Mouse (Mus musculus) urinary bladder, adult 2 months (tissue): ENCODE results near the gene Gng12. TPM values are rescaled to one million over a fixed set of nuclear protein-coding genes. Genes with fewer than 3 reads are reported as not detected.
"Not testable (repeated sequence)": the region's sequence is repeated elsewhere in the genome, so short reads cannot be mapped to it uniquely, and the experiment has no call there.

ENCODE experiments used
- DNase-seq: peaks from one replicate; pipeline ENCODE4 v3.0.0; 2022; ENCODE audit warnings: low spot score
- polyA plus RNA-seq: library from polyadenylated mRNA; depleted of rRNA; stranded (reverse); fragments of >200 nt; gene quantifications from 2 replicates; pipeline ENCODE4 v1.2.3, GENCODE M21; 2012; rRNA removed

The Gng12 gene
- polyA plus RNA-seq = 85.2 and 113 TPM in 2 replicates

DNA sequence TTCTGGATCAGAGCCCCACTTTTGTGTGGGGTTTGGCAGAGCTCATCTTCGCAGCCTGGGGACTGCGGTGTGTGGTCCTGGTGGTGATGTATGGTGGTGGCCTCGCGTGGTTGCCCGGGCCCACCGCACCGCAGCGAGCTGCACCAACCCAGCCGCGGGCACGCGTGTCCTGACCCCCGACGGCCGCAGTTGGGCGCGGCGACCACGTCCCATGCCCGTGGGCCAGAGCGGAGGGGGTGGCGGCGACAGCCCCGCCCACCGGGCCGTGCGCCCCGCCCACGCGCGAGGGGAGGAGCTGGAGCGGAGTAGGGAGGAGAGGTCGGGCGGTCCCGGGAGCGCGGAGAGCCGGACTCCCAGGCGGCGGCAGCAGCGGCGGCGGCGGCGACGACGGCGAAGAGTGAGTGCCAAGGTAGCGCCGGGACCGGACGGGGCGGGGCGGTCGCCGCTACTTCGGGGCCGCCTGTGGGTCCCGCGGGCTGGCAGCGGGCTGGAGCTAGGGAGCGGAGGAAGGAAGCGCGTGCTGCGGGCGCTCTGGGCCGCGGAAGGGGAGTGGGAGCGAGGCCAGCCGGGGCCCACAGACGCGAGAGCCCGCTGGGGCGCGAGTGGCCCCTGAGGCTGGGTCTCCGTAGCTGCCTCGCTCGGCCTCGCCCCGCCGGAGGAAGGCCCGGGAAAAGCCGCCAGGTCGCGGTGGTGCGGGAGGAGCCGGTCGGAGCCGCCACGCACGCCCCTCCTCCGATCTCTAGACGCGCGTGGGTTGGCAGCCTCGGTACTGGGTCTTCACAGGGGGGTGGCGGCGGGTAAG lies at the start of gene Gng12:
Gng12 (plus strand) TSS at position 279 of the 802 bp plus-strand sequence.
- DNase-seq = peak; percentile 90

DNA sequence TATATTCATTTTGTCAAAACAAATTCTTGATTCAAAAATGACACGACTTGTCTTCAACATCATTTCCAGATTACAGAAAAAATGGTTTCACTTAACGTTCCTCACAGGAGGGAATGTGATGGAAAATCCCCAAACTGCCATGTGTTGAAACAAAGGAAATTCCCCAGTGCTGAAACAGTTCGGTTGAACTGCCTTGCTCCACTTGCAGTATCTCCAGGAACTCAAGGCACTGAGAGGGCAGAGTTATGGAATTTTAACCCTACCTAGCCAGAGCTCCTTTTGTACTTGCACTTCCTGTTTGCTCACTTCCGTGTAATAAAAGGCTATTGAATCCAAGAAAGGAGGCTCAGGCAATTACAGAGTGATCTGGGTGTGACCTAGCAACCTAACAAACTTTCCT lies 47.3 kb upstream of the Gng12 start:
- no peak for DNase-seq

DNA sequence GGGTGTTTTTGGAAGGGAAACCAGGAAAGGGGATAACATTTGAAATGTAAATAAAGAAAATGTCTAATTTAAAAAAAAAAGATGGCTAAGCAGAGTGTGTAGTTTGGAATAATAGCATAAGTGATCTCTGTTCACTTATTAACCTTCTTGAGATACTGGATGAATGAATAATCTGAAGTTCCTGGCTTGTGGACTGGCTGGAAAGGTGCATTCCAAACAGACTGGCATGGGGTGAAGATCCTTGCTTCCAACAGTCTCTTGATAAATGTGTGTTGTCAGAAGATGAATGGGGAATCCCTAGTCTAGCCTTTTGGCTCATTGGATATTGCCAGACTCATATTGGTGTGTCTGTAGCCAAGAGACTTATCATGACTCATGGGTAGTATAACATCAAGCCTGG lies 40.0 kb upstream of the Gng12 start:
- no peak for DNase-seq

DNA sequence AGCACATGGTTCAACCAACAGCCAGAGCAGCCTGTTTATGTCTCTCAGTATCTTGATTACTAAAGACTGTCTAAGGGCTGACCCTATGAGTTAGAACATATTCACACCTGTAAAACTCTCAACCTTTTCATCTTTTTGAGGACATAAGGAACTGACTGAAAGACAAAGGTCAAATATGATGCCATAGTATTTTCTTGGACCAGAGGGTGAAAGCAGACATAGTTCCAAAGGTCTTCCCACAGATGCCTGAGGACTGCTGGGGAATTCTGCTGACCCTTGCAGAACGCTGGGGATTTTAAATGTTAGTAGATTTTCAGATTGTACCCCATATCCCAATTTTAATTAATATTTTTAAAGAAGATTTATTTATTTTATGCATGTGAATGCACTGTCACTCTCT lies 37.8 kb upstream of the Gng12 start:
- DNase-seq = no peak

DNA sequence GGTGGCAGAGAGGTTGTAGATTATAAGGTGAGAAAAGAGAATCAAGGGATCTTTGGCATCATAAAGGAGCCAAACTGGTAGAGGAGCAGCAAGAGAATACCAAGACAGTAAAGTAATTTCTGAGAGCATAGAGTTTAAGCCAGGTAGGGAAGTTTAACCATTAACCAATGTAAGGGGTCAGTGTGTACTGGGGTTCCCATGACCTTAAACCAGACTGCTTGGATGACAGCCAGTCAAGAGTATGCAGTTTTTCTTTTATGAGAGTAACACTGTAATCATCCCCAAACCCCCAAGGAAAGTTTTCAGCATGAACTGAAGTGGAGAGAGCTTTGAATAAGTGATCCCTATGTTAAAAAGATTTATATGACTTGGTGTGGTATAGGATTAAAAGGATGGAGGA lies 36.8 kb upstream of the Gng12 start:
- DNase-seq = no peak

DNA sequence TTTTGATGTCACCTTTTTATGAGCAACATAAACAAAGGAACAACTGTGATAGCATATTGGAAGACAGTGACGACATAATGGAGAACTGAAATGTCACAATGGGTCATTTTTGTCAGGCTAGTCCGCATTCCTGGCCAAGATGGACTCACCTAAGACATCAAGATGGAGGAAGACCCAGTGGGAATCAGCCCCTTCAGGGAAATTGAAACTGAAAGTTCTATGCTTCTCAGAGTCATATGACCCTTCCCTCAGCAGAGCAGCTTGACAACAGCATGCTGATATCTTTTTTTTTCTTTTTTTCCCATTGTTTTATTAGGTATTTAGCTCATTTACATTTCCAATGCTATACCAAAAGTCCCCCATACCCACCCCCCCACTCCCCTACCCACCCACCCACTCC lies 31.7 kb upstream of the Gng12 start:
- DNase-seq = no peak

DNA sequence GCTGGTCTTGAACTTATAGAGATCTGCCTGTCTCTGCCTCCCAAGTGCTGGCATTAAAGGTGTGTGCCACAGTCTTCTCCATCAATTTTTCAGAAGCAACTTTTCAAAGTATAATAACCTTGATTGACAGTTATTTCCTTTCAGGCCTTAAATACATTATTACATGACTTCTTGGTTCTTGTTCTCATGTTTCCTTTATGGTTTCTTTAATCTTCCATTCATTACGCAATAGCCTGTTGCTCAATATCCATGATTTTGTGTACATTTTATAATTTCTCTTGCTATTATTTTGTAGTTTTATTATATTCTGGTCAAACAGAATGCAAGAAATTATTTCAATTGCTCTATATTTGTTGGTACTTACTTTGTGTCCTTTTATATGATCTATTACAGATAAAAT lies 29.9 kb upstream of the Gng12 start:
- DNase-seq = no peak

DNA sequence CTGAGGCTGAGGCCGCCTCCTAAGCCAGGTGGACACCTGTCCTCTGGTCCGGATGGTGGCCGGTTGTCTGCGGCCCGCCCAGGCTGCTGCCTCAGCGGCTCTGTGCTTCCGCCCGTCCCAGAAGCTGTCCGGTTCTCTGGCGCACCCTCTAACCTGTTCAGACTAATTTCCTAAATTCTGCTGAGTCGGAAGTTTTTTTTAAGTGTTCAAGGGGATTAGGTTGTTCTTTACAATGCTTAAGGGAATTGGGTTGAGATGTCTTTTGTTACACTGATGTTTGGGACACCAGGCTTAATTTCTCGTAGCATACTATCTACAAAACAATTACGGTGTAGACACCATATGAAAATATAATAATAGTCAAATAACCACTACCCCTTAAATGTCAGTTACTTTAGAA lies 19.1 kb upstream of the Gng12 start:
- not testable (repeated sequence) for DNase-seq

DNA sequence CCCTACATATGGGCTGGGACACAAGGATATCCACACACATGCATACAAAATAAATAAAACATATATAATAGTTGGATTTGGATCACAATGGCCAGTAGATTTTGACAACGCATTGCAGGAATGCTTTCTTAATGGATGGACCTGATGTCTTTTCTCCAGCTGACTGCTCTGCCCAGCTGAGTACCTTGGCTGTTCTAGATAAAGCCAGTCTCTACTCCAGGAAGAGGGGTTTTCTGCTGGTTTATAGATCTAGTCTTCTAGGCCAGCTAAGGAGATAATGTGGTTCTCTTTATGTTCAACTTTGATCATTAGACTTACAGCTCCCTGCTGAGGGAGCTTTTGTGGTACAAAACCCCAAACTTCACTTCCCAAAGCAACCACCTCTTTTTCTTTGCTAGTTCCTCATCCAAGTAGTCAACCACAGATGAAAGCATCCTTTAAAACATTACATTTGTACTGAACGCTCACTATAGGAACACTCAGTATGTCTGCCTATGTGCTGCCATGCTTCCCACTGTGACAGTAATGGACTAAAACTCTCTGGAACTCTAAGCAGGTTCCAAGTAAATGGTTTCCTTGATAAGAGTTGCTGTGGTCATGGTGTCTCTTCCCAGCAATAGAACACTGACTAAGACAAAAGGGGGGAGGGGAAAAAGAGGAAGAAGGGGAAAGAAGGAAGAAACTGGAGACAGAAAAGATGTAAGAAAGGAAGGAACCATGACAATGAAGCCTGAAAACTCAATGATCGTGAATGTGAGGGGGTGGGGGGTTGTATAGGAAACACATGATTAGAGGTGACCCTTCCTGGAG lies 5.6 kb upstream of the Gng12 start:
- DNase-seq = no peak

DNA sequence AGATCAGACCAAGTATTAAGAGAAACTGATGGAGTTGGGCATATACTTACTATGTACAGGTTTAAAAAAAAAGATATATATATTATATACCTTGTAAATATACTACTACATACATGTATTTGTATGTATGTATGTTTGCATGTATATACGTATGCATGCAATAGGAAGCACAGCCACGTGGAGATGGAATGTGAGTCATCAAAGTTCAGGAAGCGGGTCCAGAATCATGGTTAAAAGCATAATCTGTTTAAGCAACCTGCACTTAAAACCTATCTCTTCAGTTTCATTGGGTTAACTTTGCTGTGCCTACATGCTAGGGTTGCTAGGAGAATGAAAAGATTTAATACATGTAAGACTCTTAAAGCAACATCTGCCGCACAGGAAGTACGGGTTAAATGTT lies 2.2 kb upstream of the Gng12 start:
- no peak for DNase-seq

DNA sequence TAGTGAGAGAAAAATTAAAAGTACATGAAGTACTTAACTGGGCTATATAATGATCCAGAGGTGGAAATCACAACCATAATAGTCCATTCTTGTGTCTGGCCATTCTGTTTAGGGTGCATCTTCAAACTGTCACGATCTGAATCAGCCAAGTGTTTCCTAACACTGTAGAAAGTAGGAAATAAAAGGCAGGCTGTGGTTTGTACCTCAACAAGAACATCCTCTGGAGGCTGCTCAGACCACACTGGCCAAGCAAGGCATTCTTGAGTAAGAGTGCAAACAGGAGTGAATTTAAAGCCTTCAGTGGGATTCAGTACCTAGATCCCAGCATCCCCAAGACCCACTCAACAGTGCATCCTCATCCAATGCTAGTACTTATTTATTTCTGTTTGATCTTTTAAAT lies 1.2 kb upstream of the Gng12 start:
- no peak for DNase-seq

DNA sequence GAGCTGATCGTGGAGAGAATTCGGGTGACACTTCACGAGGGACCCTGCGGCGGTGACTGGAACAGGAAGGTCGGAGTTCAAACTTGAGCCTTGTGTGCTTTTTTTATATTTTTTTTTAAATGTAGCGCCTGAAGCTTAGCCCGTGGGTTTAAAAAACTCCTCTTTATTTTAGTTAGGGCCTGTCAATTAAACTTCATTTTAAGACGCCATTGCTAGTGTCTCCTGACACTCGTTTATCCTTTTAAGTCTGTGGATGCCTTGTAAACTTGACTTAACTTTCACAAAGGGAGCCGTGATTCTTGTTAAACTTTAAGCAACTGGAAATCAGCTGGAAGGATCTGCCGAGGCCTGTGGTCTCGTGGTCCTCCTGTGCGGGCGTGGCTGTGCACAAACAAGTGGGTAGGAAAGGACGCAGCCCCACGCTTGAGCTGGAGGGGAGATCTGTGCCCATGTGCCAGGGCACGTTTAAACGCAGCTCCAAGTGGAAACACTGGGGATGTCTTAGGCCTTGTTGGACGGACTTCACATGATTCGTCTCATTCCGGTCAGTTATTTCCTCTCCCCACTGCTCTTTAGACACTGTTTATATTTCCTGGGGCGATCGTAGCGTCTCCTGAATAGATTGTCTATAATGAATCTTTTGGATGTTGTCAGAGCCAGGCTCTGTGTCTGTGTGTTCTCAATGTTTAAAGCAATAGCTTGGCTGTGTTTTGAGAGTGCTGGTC lies 886 bp downstream of the Gng12 start:
- no peak for DNase-seq

DNA sequence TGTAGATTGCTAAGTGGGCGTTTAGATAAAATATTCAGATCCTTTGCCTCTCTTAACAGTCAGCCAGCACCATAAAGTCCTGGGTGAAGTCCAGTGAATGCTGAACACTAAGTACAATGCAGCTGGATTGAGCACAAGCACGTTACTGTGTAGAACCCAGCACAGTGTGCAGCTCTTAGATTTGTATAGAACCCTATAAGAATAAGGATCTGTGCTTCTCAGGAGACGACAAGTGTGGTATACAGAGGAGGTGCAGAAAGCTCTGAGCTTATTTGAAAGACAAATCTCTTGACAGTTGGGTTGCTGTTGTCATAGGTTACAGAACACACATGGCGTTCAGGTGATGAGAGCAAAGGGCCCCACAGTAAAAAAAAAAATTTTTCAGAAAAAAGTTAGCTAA lies 1.8 kb downstream of the Gng12 start:
- DNase-seq = no peak

DNA sequence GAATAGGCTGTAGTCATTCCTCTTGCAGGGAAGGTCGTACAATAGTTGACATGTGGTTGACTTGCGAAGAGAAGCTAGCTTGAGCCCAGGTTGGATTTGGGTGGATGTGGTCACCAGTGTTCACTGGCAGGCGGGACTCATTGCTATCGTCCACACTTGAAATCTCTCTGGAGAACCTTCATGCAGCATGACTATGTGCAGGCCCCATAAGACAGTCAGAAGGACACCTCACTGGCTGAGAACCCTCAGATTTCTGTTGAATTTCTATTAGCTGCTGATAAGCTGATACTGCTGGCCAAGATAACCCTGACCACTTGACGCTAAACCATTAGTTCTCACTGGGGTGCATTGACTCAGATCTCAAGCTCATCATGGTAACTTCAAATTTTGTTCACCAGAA lies 5.7 kb downstream of the Gng12 start:
- no peak for DNase-seq

DNA sequence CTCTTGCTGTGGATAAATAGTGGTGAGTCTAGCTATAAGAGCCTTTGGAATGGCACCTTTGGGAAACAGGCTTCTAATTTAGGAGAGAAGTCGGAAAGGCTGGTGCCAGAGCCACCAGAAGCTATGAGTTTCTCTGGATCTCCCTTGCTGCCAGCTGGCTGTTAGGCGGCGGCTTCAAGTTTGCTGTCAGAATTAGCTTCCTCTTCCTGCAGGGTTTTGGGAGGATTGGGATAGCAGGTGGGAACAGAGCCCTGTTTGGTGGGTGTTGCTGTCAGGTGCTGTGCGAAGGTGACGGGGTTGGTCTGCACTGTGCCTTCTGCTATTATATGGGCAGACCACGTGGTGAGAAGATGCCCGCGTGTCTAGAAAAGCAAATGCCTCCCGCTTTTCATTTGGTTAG lies 7.0 kb downstream of the Gng12 start:
- DNase-seq = no peak

DNA sequence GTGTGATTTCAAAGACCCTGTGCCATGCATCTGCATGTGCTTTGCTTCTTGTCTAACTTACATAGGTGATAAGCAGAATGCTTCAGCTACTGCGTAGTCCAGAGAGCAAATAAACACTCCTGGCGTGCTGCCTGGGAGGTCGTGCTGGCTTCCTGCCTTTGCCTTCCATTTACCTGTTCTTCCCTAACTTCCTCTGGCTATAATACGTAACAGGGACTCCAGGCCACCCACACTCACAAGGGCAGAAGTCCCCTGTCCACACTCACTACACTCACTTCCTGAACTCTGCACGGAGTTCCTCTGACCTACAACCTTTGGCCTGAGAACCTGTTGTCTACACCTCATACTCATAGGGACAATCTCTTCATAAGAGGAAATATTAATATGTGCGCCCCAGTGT lies 7.5 kb downstream of the Gng12 start:
- no peak for DNase-seq

DNA sequence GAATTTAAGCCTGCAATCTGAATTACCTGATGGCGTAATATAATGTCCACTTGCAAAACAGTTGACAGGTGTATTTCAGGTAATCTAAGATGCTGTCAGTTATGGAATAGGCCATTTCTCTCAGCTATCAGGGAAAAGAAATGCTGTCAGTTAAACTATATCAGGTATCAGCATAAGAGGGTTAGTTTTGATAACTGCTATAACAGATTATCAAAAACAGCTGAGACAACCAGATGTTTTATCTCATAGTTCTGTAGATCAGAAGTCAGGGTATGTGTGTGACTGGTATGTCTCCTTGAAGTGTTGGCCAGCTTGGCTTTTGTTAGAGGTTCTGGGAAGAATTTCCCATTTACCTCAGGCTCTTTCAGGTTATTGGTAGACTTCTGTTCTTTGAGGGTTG lies 10.0 kb downstream of the Gng12 start:
- no peak for DNase-seq

DNA sequence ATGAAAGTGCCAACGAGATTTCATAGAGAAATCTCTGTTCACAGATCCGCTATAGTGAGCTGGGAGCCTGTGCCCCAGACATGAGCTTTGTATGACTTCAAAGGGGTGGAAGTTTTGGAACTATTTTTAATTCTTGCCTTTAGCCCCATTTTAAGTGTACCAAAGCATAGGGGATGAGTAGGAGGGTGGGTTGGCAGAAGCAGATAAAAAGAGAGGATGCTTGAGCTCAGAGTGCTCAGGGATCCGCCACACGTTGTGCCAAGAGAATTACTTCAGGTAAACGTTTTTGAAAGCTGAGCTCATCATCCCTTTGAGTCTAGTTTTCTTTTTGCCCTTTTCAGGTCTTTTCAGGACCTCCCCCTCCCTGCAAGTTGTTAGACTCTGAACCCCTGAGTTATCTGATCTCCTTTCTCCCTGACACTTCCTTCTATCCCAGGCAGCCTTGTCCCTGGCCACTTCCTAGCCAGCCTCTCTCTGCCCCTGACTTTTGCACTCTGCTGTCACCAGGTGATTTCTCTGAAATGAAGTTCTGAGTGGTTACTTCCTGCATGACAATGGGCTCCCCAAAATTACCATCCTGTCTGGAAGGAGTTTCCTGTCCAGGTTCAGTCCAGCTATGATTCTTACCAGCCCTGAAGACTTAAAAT lies 12.3 kb downstream of the Gng12 start:
- no peak for DNase-seq

DNA sequence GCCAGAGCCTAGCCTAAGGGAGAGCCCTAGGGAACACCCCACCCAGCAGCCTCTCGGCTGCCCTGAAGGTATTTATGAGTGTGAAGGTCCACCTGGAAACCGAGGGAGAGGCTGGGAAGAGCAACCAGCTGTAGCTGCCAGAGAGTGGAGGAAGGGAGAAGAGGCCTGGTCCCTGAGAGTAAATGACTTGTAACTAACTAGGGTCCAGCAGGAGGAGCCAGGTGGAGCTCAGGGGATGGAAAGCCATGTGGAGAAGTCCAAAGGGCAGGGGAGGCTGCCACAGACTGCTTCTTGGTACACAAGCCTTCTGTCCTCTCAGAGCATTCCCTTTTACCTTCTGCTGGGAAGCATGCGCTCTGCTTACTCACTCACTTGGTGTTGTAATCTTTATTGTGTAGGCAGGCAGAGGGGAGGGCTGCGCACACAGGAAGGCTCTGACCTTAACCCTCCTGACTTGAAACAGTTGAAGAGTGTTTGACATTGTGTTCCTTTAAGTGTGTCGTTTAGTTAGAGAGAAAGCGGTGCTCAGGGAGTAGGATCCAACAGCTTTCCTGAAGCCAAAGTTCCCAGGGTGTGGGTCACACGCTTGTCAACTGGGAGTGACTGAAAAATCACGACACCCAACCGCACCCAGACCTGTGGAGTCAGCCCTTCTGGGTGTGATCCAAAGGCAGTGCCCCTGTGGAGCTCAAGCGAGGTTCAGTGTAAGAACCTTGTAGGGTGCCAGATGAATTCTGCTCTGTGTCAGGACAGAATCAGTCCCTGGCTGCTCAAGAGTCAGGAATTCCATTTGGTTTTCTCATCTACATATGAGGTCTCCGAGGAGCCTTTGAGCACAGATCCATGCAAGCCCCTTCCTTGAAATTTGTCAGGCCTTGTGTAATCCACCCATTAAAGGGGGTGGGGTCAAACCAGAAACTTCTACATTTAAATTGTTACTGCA lies 14.6 kb downstream of the Gng12 start:
- no peak for DNase-seq

DNA sequence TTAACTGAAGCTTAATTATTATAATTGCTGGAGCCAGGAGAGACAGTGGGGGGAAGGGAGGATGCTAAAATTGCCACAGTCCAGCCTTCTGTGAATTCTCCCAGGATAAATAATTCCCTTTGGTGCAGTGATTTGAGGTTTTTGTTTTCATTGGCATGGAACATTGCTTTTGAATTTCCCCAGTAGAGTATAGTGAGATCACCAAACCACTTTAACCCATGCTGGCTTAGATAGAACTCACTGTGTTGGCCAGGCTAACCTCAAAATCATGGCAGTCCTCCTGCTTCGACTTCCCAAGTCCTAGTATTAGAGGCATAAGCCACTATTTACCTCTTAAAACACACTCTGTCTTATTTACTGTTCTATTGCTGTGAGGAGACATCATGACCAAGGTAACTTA lies 17.2 kb downstream of the Gng12 start:
- DNase-seq = no peak

DNA sequence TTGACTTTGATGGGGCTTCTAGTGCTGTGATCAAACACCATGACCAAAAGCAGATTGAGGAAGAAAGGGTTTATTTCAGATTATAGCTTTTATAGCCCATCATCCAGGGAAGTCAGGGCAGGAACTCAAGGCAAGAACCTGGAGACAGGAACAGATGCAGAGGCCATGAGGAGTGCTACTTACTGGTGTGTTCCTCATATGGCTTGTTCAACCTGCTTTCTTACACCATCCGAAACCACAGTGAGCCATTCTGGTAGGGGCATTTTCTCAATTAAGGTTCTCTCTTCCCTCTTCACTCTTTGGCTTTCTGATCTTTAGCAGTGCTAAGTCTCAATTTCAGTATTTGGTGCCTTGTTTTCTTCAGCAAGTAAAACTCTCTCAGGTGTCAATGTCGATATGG lies 19.4 kb downstream of the Gng12 start:
- DNase-seq = no peak
